Mouse (Mus musculus) spleen, postnatal 36 days (tissue): Measurements from ENCODE around the gene Scp2d1.
"Not testable (repeated sequence)": the region's sequence is repeated elsewhere in the genome, so short reads cannot be mapped to it uniquely, and the experiment has no call there.

ENCODE experiments used
- DNase-seq, 2 experiments: peaks; one replicate each; pipeline ENCODE4 v3.0.0; 2022; ENCODE audit warnings: low spot score in 2 of 2, mixed read lengths in 1 of 2

The Scp2d1 gene

GRCm38 (mm10) chr2:144823356-144823755, at the start of gene Scp2d1:
TSS of gene Scp2d1 (plus strand) at chr2:144823656.
- DNase-seq, result not testable (repeated sequence)

GRCm38 (mm10) chr2:144774636-144775160, 48.8 kb upstream of the Scp2d1 start:
- DNase-seq, result no peak

- DNase-seq, result no peak
Measured at GRCm38 (mm10) chr2:144775626-144776025, 47.8 kb upstream of the Scp2d1 start.

GRCm38 (mm10) chr2:144779263-144779662, 44.2 kb upstream of the Scp2d1 start:
- no peak for DNase-seq

GRCm38 (mm10) chr2:144780731-144781130, 42.7 kb upstream of the Scp2d1 start:
- no peak for DNase-seq

GRCm38 (mm10) chr2:144781871-144782270, 41.6 kb upstream of the Scp2d1 start:
- DNase-seq, result no peak

GRCm38 (mm10) chr2:144782481-144782880, 41.0 kb upstream of the Scp2d1 start:
- DNase-seq, result no peak

GRCm38 (mm10) chr2:144783190-144783589, 40.3 kb upstream of the Scp2d1 start:
- no peak for DNase-seq

- DNase-seq, result no peak
Measured at GRCm38 (mm10) chr2:144783831-144784230, 39.6 kb upstream of the Scp2d1 start.

- no peak for DNase-seq
Measured at GRCm38 (mm10) chr2:144791671-144792294, 31.7 kb upstream of the Scp2d1 start.

- DNase-seq, result no peak
Measured at GRCm38 (mm10) chr2:144797515-144797914, 25.9 kb upstream of the Scp2d1 start.

- DNase-seq, result no peak
Measured at GRCm38 (mm10) chr2:144807766-144808754, 15.4 kb upstream of the Scp2d1 start.

- no peak for DNase-seq
Measured at GRCm38 (mm10) chr2:144828457-144828985, 5.1 kb downstream of the Scp2d1 start.

GRCm38 (mm10) chr2:144836667-144837311, 13.3 kb downstream of the Scp2d1 start:
- no peak for DNase-seq

- no peak for DNase-seq
Measured at GRCm38 (mm10) chr2:144837312-144837679, 13.8 kb downstream of the Scp2d1 start.

- DNase-seq, result no peak
Measured at GRCm38 (mm10) chr2:144868827-144869226, 45.4 kb downstream of the Scp2d1 start.
